Mouse (Mus musculus): ENCODE results near the gene F11r. TPM values are rescaled to one million over a fixed set of nuclear protein-coding genes. Genes with fewer than 3 reads are reported as not detected.

Gene F11r
- polyA plus RNA-seq, 1 experiment, result 10.1 TPM

GRCm38 (mm10) chr1:171422504-171423095 lies 14.7 kb upstream of the F11r start:
- no peak overlapping the region for H3K27ac ChIP-seq (ENCODE audit: insufficient read depth, low read length)
- 83% methylated on average over 8 of the region's 8 CpGs for WGBS
- no peak overlapping the region for H3K4me3 ChIP-seq (replicated peaks; ENCODE audit: insufficient read depth, low read depth, low read length)
- no peak for DNase-seq
- TF ChIP-seq CTCF (IDR thresholded peaks at IDR 0.05; ENCODE audit: borderline replicate concordance, insufficient read depth, low read depth, low read length) (no peak), POLR2A (IDR thresholded peaks at IDR 0.05; ENCODE audit: borderline replicate concordance, insufficient read depth, low read length) (no peak)
- no peaks in the 10 kb centered on the region for H3K4me1 ChIP-seq (ENCODE audit: control insufficient read depth, insufficient read depth, low read length)
- no peaks in the 10 kb centered on the region for H3K27me3 ChIP-seq (ENCODE audit: control insufficient read depth, insufficient read depth, low read length)

GRCm38 (mm10) chr1:171424638-171425037 lies 12.7 kb upstream of the F11r start:
- no peaks in the 10 kb centered on the region for H3K27me3 ChIP-seq (ENCODE audit: control insufficient read depth, insufficient read depth, low read length)
- H3K4me3 ChIP-seq (replicated peaks; ENCODE audit: insufficient read depth, low read depth, low read length), result no peak overlapping the region
- no peaks in the 10 kb centered on the region for H3K4me1 ChIP-seq (ENCODE audit: control insufficient read depth, insufficient read depth, low read length)
- H3K27ac ChIP-seq (ENCODE audit: insufficient read depth, low read length), result no peak overlapping the region
- TF ChIP-seq CTCF (IDR thresholded peaks at IDR 0.05; ENCODE audit: borderline replicate concordance, insufficient read depth, low read depth, low read length) (no peak), POLR2A (IDR thresholded peaks at IDR 0.05; ENCODE audit: borderline replicate concordance, insufficient read depth, low read length) (no peak)
- DNase-seq, result no peak
- 80% methylated on average over 5 of the region's 5 CpGs for WGBS

GRCm38 (mm10) chr1:171425126-171425525 lies 12.2 kb upstream of the F11r start:
- H3K4me1 ChIP-seq (ENCODE audit: control insufficient read depth, insufficient read depth, low read length), result no peaks in the 10 kb centered on the region
- no peak overlapping the region for H3K27ac ChIP-seq (ENCODE audit: insufficient read depth, low read length)
- no peaks in the 10 kb centered on the region for H3K27me3 ChIP-seq (ENCODE audit: control insufficient read depth, insufficient read depth, low read length)
- H3K4me3 ChIP-seq (replicated peaks; ENCODE audit: insufficient read depth, low read depth, low read length), result no peak overlapping the region
- no peak for DNase-seq
- 77% methylated on average over 4 of the region's 4 CpGs for WGBS
- no peak for TF ChIP-seq POLR2A (IDR thresholded peaks at IDR 0.05; ENCODE audit: borderline replicate concordance, insufficient read depth, low read length)
- TF ChIP-seq CTCF (IDR thresholded peaks at IDR 0.05; ENCODE audit: borderline replicate concordance, insufficient read depth, low read depth, low read length), result no peak

- DNase-seq, result no peak
- H3K27me3 ChIP-seq (ENCODE audit: control insufficient read depth, insufficient read depth, low read length), result no peaks in the 10 kb centered on the region
- TF ChIP-seq POLR2A (IDR thresholded peaks at IDR 0.05; ENCODE audit: borderline replicate concordance, insufficient read depth, low read length), result no peak
- TF ChIP-seq CTCF (IDR thresholded peaks at IDR 0.05; ENCODE audit: borderline replicate concordance, insufficient read depth, low read depth, low read length), result no peak
- WGBS, result 84% methylated on average over 5 of the region's 5 CpGs
- H3K4me3 ChIP-seq (replicated peaks; ENCODE audit: insufficient read depth, low read depth, low read length), result no peak overlapping the region
- no peaks in the 10 kb centered on the region for H3K4me1 ChIP-seq (ENCODE audit: control insufficient read depth, insufficient read depth, low read length)
- H3K27ac ChIP-seq (ENCODE audit: insufficient read depth, low read length), result no peak overlapping the region
These were observed 5.2 kb upstream of the F11r start for GRCm38 (mm10) chr1:171432158-171432557.

- Histone ChIP-seq H3K4me1 (ENCODE audit: control insufficient read depth, insufficient read depth, low read length) (no peaks in the 10 kb centered on the region), H3K27ac (ENCODE audit: insufficient read depth, low read length) (no peak overlapping the region), H3K4me3 (replicated peaks; ENCODE audit: insufficient read depth, low read depth, low read length) (no peak overlapping the region), H3K27me3 (ENCODE audit: control insufficient read depth, insufficient read depth, low read length) (no peaks in the 10 kb centered on the region)
- 73% methylated on average over 7 of the region's 7 CpGs for WGBS
- DNase-seq, result no peak
- TF ChIP-seq POLR2A (IDR thresholded peaks at IDR 0.05; ENCODE audit: borderline replicate concordance, insufficient read depth, low read length) (no peak), CTCF (IDR thresholded peaks at IDR 0.05; ENCODE audit: borderline replicate concordance, insufficient read depth, low read depth, low read length) (no peak)
These were observed 2.0 kb upstream of the F11r start for GRCm38 (mm10) chr1:171435288-171435814.

GRCm38 (mm10) chr1:171435974-171436373 lies 1.4 kb upstream of the F11r start:
- no peaks in the 10 kb centered on the region for H3K4me1 ChIP-seq (ENCODE audit: control insufficient read depth, insufficient read depth, low read length)
- DNase-seq, result no peak
- H3K27me3 ChIP-seq (ENCODE audit: control insufficient read depth, insufficient read depth, low read length), result no peaks in the 10 kb centered on the region
- no peak overlapping the region for H3K27ac ChIP-seq (ENCODE audit: insufficient read depth, low read length)
- H3K4me3 ChIP-seq (replicated peaks; ENCODE audit: insufficient read depth, low read depth, low read length), result no peak overlapping the region
- WGBS, result 82% methylated on average over 1 of the region's 1 CpGs
- TF ChIP-seq CTCF (IDR thresholded peaks at IDR 0.05; ENCODE audit: borderline replicate concordance, insufficient read depth, low read depth, low read length) (no peak), POLR2A (IDR thresholded peaks at IDR 0.05; ENCODE audit: borderline replicate concordance, insufficient read depth, low read length) (no peak)

- no peak overlapping the region for H3K27ac ChIP-seq (ENCODE audit: insufficient read depth, low read length)
- WGBS, result 14% methylated on average over 18 of the region's 18 CpGs
- no peaks in the 10 kb centered on the region for H3K4me1 ChIP-seq (ENCODE audit: control insufficient read depth, insufficient read depth, low read length)
- DNase-seq, result no peak
- TF ChIP-seq POLR2A (IDR thresholded peaks at IDR 0.05; ENCODE audit: borderline replicate concordance, insufficient read depth, low read length) (no peak), CTCF (IDR thresholded peaks at IDR 0.05; ENCODE audit: borderline replicate concordance, insufficient read depth, low read depth, low read length) (no peak)
- H3K4me3 ChIP-seq (replicated peaks; ENCODE audit: insufficient read depth, low read depth, low read length), result peak overlapping the region; percentile 79
- no peaks in the 10 kb centered on the region for H3K27me3 ChIP-seq (ENCODE audit: control insufficient read depth, insufficient read depth, low read length)
These were observed 807 bp downstream of the F11r start for GRCm38 (mm10) chr1:171438014-171438670.

- H3K27ac ChIP-seq (ENCODE audit: insufficient read depth, low read length), result no peak overlapping the region
- no peak for TF ChIP-seq CTCF (IDR thresholded peaks at IDR 0.05; ENCODE audit: borderline replicate concordance, insufficient read depth, low read depth, low read length)
- no peak for TF ChIP-seq POLR2A (IDR thresholded peaks at IDR 0.05; ENCODE audit: borderline replicate concordance, insufficient read depth, low read length)
- no peak for DNase-seq
- no peaks in the 10 kb centered on the region for H3K27me3 ChIP-seq (ENCODE audit: control insufficient read depth, insufficient read depth, low read length)
- H3K4me1 ChIP-seq (ENCODE audit: control insufficient read depth, insufficient read depth, low read length), result no peaks in the 10 kb centered on the region
- WGBS, result 74% methylated on average over 8 of the region's 8 CpGs
- H3K4me3 ChIP-seq (replicated peaks; ENCODE audit: insufficient read depth, low read depth, low read length), result no peak overlapping the region
These were observed 1.7 kb downstream of the F11r start for GRCm38 (mm10) chr1:171439072-171439471.

Measured in cerebellum, adult 2 months (tissue).